Mouse (Mus musculus) liver, postnatal 0 days (tissue): ENCODE results near the gene Agpat3.

Experiments
- CTCF ChIP-seq: sonication (generic); IDR thresholded peaks from 2 replicates; pipeline ENCODE4 v1.5.1; 2016; ENCODE audit warnings: antibody characterized with exemption, low read depth
- EP300 ChIP-seq: IDR thresholded peaks from 2 replicates; pipeline ENCODE4 v1.6.1; 2016; ENCODE audit warnings: antibody characterized with exemption, low read depth, mild to moderate bottlenecking

DNA sequence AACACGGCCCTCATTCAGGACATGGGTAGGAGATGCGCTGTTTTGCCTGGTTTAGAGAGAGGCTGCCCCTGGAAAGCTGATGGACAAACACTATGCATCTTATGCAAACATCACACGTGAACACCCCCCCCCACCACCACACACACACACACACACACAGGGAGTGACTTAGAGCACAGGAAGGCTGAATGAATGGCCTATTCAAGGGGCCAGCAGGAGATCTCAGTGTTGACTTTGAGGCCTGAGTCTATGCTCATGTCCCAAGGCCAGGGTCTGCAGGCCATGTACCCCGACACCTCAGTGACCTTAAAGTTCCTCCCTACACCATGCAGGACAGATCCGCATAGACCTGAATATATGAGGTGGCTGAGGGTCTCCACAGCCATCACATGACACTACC lies 64.2 kb downstream of the Agpat3 start:
- TF ChIP-seq CTCF: no peak
- no peak for TF ChIP-seq EP300
